Mouse (Mus musculus): ENCODE data around the gene Prf1. TPM values are rescaled to one million over a fixed set of nuclear protein-coding genes. Genes with fewer than 3 reads are reported as not detected.

The Prf1 gene
- 12.6 to 18.8 TPM (median 17.1 TPM) in 4 replicates for total RNA-seq (2023; ENCODE audit: inconsistent age)

DNA sequence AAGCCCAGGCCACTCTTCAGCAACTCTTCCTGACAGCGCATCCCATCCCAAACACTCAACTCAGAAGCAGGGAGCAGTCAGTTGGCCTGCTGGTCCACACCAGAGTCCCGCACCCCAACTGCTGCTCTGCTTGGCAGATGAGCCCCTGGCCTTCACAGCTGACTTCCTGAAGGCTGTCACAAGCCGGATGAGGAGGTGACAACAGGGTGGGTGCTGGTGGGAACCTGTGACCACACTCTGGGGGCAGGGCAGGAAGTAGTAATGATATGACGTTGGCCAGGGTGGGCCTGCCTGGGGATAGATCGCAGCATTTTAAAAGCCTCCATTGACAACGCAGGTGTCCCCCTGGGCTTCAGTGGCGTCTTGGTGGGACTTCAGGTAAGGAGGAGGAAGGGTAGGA is at the start of gene Prf1:
Gene Prf1 (plus strand): TSS at position 357 of the 400 bp plus-strand sequence.

DNA sequence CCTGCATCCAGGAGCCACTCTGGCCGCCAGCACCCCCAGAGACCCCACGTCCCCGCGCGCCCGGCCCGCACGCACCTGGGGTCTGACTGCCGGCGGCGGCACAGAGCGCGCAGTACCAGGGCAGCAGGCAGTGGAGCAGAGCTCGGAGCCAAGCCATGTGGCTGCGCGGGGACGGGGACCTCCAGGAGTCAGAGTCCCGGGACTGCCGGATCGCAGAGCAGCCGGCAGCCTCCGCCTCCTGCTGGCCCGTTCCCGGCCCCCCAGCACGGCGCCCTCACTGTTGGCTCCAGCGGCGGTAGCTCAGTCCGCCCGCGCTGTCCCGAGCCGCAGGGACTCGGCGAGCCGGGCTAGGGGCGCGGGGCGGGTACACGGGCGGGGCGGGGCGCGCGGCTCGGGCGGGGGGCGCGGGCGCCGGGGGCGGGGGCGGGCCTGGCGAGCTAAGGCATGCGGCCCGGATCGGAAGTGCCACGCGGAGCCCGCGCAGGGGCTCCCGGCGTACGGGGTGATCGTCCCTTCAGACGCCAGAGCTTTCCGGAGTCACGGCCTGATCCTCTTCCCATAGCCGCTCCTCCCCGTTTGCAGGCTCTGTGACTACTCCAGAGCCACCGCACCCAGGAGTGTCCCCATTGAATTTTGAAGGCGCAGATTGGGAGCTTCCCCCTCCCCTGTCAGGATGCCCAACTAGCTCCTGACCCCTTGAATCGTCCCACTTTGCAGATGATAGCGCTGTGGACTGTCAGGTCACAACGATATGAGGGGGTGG is 24.4 kb upstream of the Prf1 start, which contains the start of gene Adamts14:
Gene Adamts14 (minus strand): TSS at position 358 of the 763 bp plus-strand sequence.

Other genes starting within 250 kb of the Prf1 start
- not detected in 4 replicates for gene Pcbd1, start 208.5 kb upstream of the Prf1 start, total RNA-seq (2023; ENCODE audit: inconsistent age)
- 92.9 to 98.9 TPM (median 95.0 TPM) in 4 replicates for gene Sgpl1, start 150.1 kb upstream of the Prf1 start, total RNA-seq (2023; ENCODE audit: inconsistent age)
- gene Tbata, start 125.9 kb upstream of the Prf1 start, total RNA-seq (2023; ENCODE audit: inconsistent age), result not detected in 4 replicates
- 0.12 to 0.32 TPM (median 0.28 TPM) in 4 replicates for gene Adamts14, start 24.4 kb upstream of the Prf1 start, total RNA-seq (2023; ENCODE audit: inconsistent age)
- 0.64 to 2.1 TPM (median 1.3 TPM) in 4 replicates for gene Pald1, start 85.7 kb downstream of the Prf1 start, total RNA-seq (2023; ENCODE audit: inconsistent age)
- not detected in 4 replicates for gene Nodal, start 120.1 kb downstream of the Prf1 start, total RNA-seq (2023; ENCODE audit: inconsistent age)
- gene Eif4ebp2, start 154.8 kb downstream of the Prf1 start, total RNA-seq (2023; ENCODE audit: inconsistent age), result 109 to 128 TPM (median 127 TPM) in 4 replicates
- gene Lrrc20, start 178.0 kb downstream of the Prf1 start, total RNA-seq (2023; ENCODE audit: inconsistent age), result 10.4 to 11.1 TPM (median 10.8 TPM) in 4 replicates

All from B cell, adult (primary cell).